Mouse (Mus musculus): ENCODE data around the gene Npff. TPM values are rescaled to one million over a fixed set of nuclear protein-coding genes. Genes with fewer than 3 reads are reported as not detected.

The Npff gene
- polyA plus RNA-seq, 1 experiment from 2014 or later, result 1.6 TPM

DNA sequence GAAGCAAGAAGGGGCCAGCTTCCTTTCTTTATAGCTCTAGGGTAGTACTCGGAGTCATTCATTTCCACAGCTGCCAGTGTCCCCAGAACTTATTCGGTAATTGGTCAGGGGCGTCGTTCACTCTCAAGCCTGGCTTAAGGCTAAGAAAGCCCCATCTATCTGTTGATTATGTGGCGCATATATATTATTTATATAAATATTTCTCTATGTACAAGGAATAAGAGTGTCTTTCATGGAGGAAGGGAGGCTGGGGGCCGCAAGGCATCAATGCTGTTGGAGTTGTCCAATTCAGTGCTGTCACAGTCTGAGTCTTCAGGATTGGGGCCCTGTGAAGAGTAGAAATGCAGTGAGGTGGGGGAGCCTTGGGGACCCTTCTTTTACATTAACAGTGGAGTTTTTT, 24.9 kb downstream of the Npff start:
- H3K9me3 ChIP-seq (ENCODE audit: control insufficient read depth, low read length), result no peaks in the 10 kb centered on the region
- peaks cover 50% of the 10 kb centered on the region for H3K36me3 ChIP-seq (ENCODE audit: control insufficient read depth, insufficient read depth, low read length)
- ATAC-seq (ENCODE audit: insufficient number of reproducible peaks, low FRiP score, low TSS enrichment, low read depth) (no peak), DNase-seq (ENCODE audit: low spot score) (no peak)
- H3K4me1 ChIP-seq (ENCODE audit: control insufficient read depth, insufficient read depth, low read length), result no peaks in the 10 kb centered on the region
- H3K9ac ChIP-seq (ENCODE audit: low read length), result no peak overlapping the region
- 91% methylated on average over 6 of the region's 6 CpGs for WGBS
- no peak overlapping the region for H3K4me3 ChIP-seq (ENCODE audit: low read depth, low read length)
- no peak overlapping the region for H3K4me2 ChIP-seq (ENCODE audit: low read depth, severe bottlenecking)
- no peaks in the 10 kb centered on the region for H3K27me3 ChIP-seq (ENCODE audit: control insufficient read depth, insufficient read depth, low read length)
- no peak overlapping the region for H3K27ac ChIP-seq (replicated peaks; ENCODE audit: low read depth, low read length)

DNA sequence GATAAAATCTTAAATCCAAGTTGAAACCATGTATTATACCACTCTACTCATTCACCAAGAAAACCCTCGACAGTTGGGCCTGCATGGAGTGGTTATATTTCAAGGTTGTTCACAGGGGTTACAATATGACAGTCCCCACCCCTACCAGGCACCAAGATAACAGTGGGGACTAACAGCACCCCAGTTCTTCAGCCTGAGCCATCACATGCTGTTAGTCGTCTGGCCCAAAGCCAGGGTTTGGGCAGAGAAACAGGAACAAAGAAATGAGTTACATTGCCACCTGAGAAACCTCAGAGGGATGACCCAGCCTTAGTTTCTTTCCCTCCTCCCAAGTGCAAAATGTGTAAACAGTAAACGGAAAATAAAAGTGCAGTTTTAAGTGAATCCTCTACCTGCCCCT, 25.4 kb downstream of the Npff start:
- no peaks in the 10 kb centered on the region for H3K4me1 ChIP-seq (ENCODE audit: control insufficient read depth, insufficient read depth, low read length)
- H3K36me3 ChIP-seq (ENCODE audit: control insufficient read depth, insufficient read depth, low read length), result peaks cover 49% of the 10 kb centered on the region
- ATAC-seq (ENCODE audit: insufficient number of reproducible peaks, low FRiP score, low TSS enrichment, low read depth), result no peak
- WGBS, result 79% methylated on average over 3 of the region's 3 CpGs
- no peak overlapping the region for H3K4me3 ChIP-seq (ENCODE audit: low read depth, low read length)
- H3K9ac ChIP-seq (ENCODE audit: low read length), result no peak overlapping the region
- no peak for DNase-seq (ENCODE audit: low spot score)
- no peak overlapping the region for H3K27ac ChIP-seq (replicated peaks; ENCODE audit: low read depth, low read length)
- no peaks in the 10 kb centered on the region for H3K9me3 ChIP-seq (ENCODE audit: control insufficient read depth, low read length)
- no peak overlapping the region for H3K4me2 ChIP-seq (ENCODE audit: low read depth, severe bottlenecking)
- no peaks in the 10 kb centered on the region for H3K27me3 ChIP-seq (ENCODE audit: control insufficient read depth, insufficient read depth, low read length)

DNA sequence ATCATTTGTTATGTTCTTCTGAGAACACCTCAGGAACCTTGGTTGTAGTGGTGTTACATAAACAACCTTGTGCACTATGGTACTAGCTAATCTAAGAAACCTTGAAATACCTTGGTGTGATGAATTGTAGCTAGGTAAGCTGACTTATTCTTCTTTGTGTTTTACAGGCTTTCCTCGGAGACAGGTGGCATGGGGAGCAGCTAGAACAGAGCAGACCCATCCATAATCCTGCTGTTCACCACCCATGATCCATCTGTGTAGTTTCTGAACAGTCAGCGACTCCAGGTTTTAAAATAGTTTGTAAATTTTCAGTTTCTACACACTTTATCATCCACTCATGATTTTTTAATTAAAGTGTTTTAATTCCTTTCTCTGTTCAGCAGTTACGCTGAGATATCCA, 26.4 kb downstream of the Npff start:
- no peak for ATAC-seq (ENCODE audit: insufficient number of reproducible peaks, low FRiP score, low TSS enrichment, low read depth)
- no peaks in the 10 kb centered on the region for H3K4me1 ChIP-seq (ENCODE audit: control insufficient read depth, insufficient read depth, low read length)

DNA sequence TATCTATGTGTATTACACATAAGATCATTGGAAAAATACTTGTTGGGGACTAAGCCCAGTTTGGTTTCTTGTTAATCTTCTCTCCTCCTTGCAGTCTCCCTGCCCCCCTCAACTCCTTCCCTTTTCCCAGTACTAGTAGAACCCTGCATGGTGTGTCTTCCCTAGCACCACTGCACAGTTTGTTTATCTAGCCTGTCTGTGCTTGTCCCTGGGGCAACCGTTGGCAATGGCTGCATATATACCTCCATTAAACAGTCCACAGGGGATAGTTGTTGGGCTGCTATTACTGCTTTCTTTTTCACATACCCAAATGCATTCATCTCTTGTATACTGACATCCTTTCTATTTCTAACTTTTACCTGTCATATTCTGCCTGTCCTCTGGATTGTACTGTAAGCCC, 37.1 kb downstream of the Npff start:
- no peak for ATAC-seq (ENCODE audit: insufficient number of reproducible peaks, low FRiP score, low TSS enrichment, low read depth)
- no peaks in the 10 kb centered on the region for H3K27me3 ChIP-seq (ENCODE audit: control insufficient read depth, insufficient read depth, low read length)
- no peak overlapping the region for H3K27ac ChIP-seq (replicated peaks; ENCODE audit: low read depth, low read length)
- no peak overlapping the region for H3K4me2 ChIP-seq (ENCODE audit: low read depth, severe bottlenecking)
- H3K4me1 ChIP-seq (ENCODE audit: control insufficient read depth, insufficient read depth, low read length), result no peaks in the 10 kb centered on the region
- WGBS, result 84% methylated on average over 1 of the region's 1 CpGs
- H3K9ac ChIP-seq (ENCODE audit: low read length), result no peak overlapping the region
- peaks cover 34% of the 10 kb centered on the region for H3K36me3 ChIP-seq (ENCODE audit: control insufficient read depth, insufficient read depth, low read length)
- H3K4me3 ChIP-seq (ENCODE audit: low read depth, low read length), result no peak overlapping the region
- DNase-seq (ENCODE audit: low spot score), result no peak
- no peaks in the 10 kb centered on the region for H3K9me3 ChIP-seq (ENCODE audit: control insufficient read depth, low read length)

More for the DNA sequence above, 26.4 kb downstream of the Npff start:
- 92% methylated on average over 3 of the region's 3 CpGs for WGBS
- DNase-seq (ENCODE audit: low spot score), result no peak
- Histone ChIP-seq H3K9me3 (ENCODE audit: control insufficient read depth, low read length) (no peaks in the 10 kb centered on the region), H3K27ac (replicated peaks; ENCODE audit: low read depth, low read length) (no peak overlapping the region), H3K27me3 (ENCODE audit: control insufficient read depth, insufficient read depth, low read length) (no peaks in the 10 kb centered on the region), H3K4me3 (ENCODE audit: low read depth, low read length) (no peak overlapping the region), H3K4me2 (ENCODE audit: low read depth, severe bottlenecking) (no peak overlapping the region), H3K36me3 (ENCODE audit: control insufficient read depth, insufficient read depth, low read length) (peaks cover 48% of the 10 kb centered on the region), H3K9ac (ENCODE audit: low read length) (no peak overlapping the region)

DNA sequence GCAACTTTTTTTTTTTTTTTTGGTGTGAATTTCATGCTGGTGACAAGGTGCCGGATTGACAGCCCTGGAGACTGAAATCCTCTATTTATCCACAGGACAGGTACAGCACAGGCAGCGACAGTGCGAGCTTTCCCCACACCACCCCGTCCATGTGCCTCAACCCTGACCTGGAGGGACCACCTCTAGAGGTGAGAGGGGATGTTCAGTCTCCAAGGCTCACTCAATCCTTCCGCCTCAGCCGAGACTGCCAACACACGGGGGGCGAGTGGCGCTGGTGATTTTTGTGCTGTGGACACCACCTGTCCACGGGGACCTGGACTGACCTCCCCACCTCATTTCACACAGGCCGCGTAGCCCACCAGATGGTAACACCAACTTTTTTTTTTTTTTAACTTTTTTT, 38.9 kb downstream of the Npff start:
- no peaks in the 10 kb centered on the region for H3K9me3 ChIP-seq (ENCODE audit: control insufficient read depth, low read length)
- DNase-seq (ENCODE audit: low spot score) (no peak), ATAC-seq (ENCODE audit: insufficient number of reproducible peaks, low FRiP score, low TSS enrichment, low read depth) (no peak)
- 89% methylated on average over 12 of the region's 12 CpGs for WGBS
- no peaks in the 10 kb centered on the region for H3K27me3 ChIP-seq (ENCODE audit: control insufficient read depth, insufficient read depth, low read length)
- no peak overlapping the region for H3K4me3 ChIP-seq (ENCODE audit: low read depth, low read length)
- no peak overlapping the region for H3K4me2 ChIP-seq (ENCODE audit: low read depth, severe bottlenecking)
- no peak overlapping the region for H3K27ac ChIP-seq (replicated peaks; ENCODE audit: low read depth, low read length)
- no peaks in the 10 kb centered on the region for H3K4me1 ChIP-seq (ENCODE audit: control insufficient read depth, insufficient read depth, low read length)
- H3K9ac ChIP-seq (ENCODE audit: low read length), result no peak overlapping the region
- H3K36me3 ChIP-seq (ENCODE audit: control insufficient read depth, insufficient read depth, low read length), result peaks cover 39% of the 10 kb centered on the region

DNA sequence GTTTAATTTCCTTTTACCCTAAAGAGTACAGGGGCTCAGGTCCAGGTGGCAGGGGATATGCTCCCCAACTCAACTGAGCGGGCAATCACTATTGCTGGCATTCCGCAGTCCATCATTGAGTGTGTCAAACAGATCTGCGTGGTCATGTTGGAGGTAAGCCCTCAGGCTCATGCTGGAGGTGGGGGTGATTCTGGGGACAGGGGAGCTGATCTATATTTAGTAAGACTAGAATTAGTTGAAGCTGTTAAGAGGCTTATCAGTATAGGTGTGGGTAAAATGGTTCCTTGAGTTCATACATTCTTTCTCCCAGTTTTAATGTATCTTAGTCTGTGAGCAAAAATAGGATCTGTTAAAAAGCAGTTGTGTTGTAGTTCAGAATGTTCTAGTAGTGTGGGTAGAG, 41.6 kb downstream of the Npff start:
- no peaks in the 10 kb centered on the region for H3K4me1 ChIP-seq (ENCODE audit: control insufficient read depth, insufficient read depth, low read length)
- no peak for ATAC-seq (ENCODE audit: insufficient number of reproducible peaks, low FRiP score, low TSS enrichment, low read depth)

DNA sequence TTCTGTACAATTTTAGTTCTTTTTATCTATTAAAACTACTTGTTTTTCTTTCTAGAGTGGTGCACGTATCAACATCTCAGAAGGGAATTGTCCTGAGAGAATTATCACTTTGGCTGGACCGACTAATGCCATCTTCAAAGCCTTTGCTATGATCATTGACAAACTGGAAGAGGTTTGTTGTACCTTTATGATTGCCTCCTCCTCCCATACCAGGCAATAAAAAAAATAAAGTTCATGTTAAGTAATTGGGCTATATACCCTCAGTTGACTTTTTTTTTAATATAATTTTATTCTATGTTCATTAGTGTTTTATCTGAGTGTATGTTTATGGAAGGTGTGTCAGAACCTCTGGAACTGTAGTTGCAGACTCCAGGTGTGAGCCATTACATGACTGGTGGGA, 50.2 kb downstream of the Npff start:
- ATAC-seq (ENCODE audit: insufficient number of reproducible peaks, low FRiP score, low TSS enrichment, low read depth) (no peak), DNase-seq (ENCODE audit: low spot score) (no peak)
- 96% methylated on average over 2 of the region's 2 CpGs for whole genome bisulfite sequencing
- no peak overlapping the region for H3K4me2 ChIP-seq (ENCODE audit: low read depth, severe bottlenecking)
- H3K9ac ChIP-seq (ENCODE audit: low read length), result no peak overlapping the region
- peaks cover 19% of the 10 kb centered on the region for H3K36me3 ChIP-seq (ENCODE audit: control insufficient read depth, insufficient read depth, low read length)
- H3K9me3 ChIP-seq (ENCODE audit: control insufficient read depth, low read length), result no peaks in the 10 kb centered on the region
- H3K4me1 ChIP-seq (ENCODE audit: control insufficient read depth, insufficient read depth, low read length), result 0 out of 2 replicates have a peak, but pooled peaks cover 3% of the 10 kb centered on the region
- no peaks in the 10 kb centered on the region for H3K27me3 ChIP-seq (ENCODE audit: control insufficient read depth, insufficient read depth, low read length)
- no peak overlapping the region for H3K27ac ChIP-seq (replicated peaks; ENCODE audit: low read depth, low read length)
- H3K4me3 ChIP-seq (ENCODE audit: low read depth, low read length), result no peak overlapping the region

More for the DNA sequence above, 41.6 kb downstream of the Npff start:
- H3K9me3 ChIP-seq (ENCODE audit: control insufficient read depth, low read length), result no peaks in the 10 kb centered on the region
- no peak overlapping the region for H3K4me2 ChIP-seq (ENCODE audit: low read depth, severe bottlenecking)
- no peak overlapping the region for H3K27ac ChIP-seq (replicated peaks; ENCODE audit: low read depth, low read length)
- WGBS, result 90% methylated on average over 3 of the region's 3 CpGs
- DNase-seq (ENCODE audit: low spot score), result no peak
- peaks cover 36% of the 10 kb centered on the region for H3K36me3 ChIP-seq (ENCODE audit: control insufficient read depth, insufficient read depth, low read length)
- H3K4me3 ChIP-seq (ENCODE audit: low read depth, low read length), result no peak overlapping the region
- no peak overlapping the region for H3K9ac ChIP-seq (ENCODE audit: low read length)
- H3K27me3 ChIP-seq (ENCODE audit: control insufficient read depth, insufficient read depth, low read length), result no peaks in the 10 kb centered on the region

Other genes with a start within 250 kb of the Npff start
- 58.5 and 62.8 TPM in 2 replicates for gene Mfsd5, start 245.5 kb downstream of the Npff start, polyA plus RNA-seq (2014; fragmentation: Nextera tagmentation; extraction: Ambion mirVana)
- 43.3 and 46.9 TPM in 2 replicates for gene Espl1, start 228.7 kb downstream of the Npff start, polyA plus RNA-seq (2014; fragmentation: Nextera tagmentation; extraction: Ambion mirVana)
- 463 and 490 TPM in 2 replicates for gene Pfdn5, start 198.8 kb downstream of the Npff start, polyA plus RNA-seq (2014; fragmentation: Nextera tagmentation; extraction: Ambion mirVana)
- 122 and 133 TPM in 2 replicates for gene Myg1, start 193.2 kb downstream of the Npff start, polyA plus RNA-seq (2014; fragmentation: Nextera tagmentation; extraction: Ambion mirVana)
- 115 and 116 TPM in 2 replicates for gene Aaas, start 174.2 kb downstream of the Npff start, polyA plus RNA-seq (2014; fragmentation: Nextera tagmentation; extraction: Ambion mirVana)
- gene Sp7, start 157.8 kb downstream of the Npff start, polyA plus RNA-seq (2014; fragmentation: Nextera tagmentation; extraction: Ambion mirVana), result 1.7 and 2.3 TPM in 2 replicates
- 11.8 and 13.3 TPM in 2 replicates for gene Sp1, start 118.8 kb downstream of the Npff start, polyA plus RNA-seq (2014; fragmentation: Nextera tagmentation; extraction: Ambion mirVana)
- not detected in 2 replicates for gene Amhr2, start 79.6 kb downstream of the Npff start, polyA plus RNA-seq (2014; fragmentation: Nextera tagmentation; extraction: Ambion mirVana)
- 79.5 and 80.9 TPM in 2 replicates for gene Prr13, start 65.9 kb downstream of the Npff start, polyA plus RNA-seq (2014; fragmentation: Nextera tagmentation; extraction: Ambion mirVana)
- 284 and 287 TPM in 2 replicates for gene Pcbp2, start 54.4 kb downstream of the Npff start, polyA plus RNA-seq (2014; fragmentation: Nextera tagmentation; extraction: Ambion mirVana)
- gene Gm10337, start 21.2 kb downstream of the Npff start, polyA plus RNA-seq (2014; fragmentation: Nextera tagmentation; extraction: Ambion mirVana), result 6.1 TPM in 1 of 2 replicates, not detected in the other
- 14.3 and 18.2 TPM in 2 replicates for gene Map3k12, start 7.9 kb downstream of the Npff start, polyA plus RNA-seq (2014; fragmentation: Nextera tagmentation; extraction: Ambion mirVana)
- 109 and 110 TPM in 2 replicates for gene Tarbp2, start 6.8 kb downstream of the Npff start, polyA plus RNA-seq (2014; fragmentation: Nextera tagmentation; extraction: Ambion mirVana)
- gene Gm28047, start 100.1 kb upstream of the Npff start, polyA plus RNA-seq (2014; fragmentation: Nextera tagmentation; extraction: Ambion mirVana), result not detected in 2 replicates
- gene Atf7, start 100.5 kb upstream of the Npff start, polyA plus RNA-seq (2014; fragmentation: Nextera tagmentation; extraction: Ambion mirVana), result 19.7 and 22.4 TPM in 2 replicates
- 63.9 and 73.3 TPM in 2 replicates for gene Atp5g2, start 147.4 kb upstream of the Npff start, polyA plus RNA-seq (2014; fragmentation: Nextera tagmentation; extraction: Ambion mirVana)
- gene Calcoco1, start 197.2 kb upstream of the Npff start, polyA plus RNA-seq (2014; fragmentation: Nextera tagmentation; extraction: Ambion mirVana), result 34.4 and 36.4 TPM in 2 replicates